In genomic region chr9:43230886-43231285, GRCm38 (mm10) we compare ENCODE assay signal across 9 mouse cellular contexts. TPM values are rescaled to one million over a fixed set of nuclear protein-coding genes. Genes with fewer than 3 reads are reported as not detected.
A peak's percentile ranks its signal among the peaks of the same experiment; 100 is the strongest.
DNase-seq lines count a peak whose midpoint lies in the region; ATAC-seq lines count a peak whose summit lies in the region.
"Had no signal": no experiment of that assay in that cellular context is flagged by ENCODE, and none has a peak within 500 bp of the region (broad histone marks: within the 10 kb centered on the region; RNA-seq: fewer than 3 reads in every experiment).

No protein-coding gene starts in this region.

- H3K27ac ChIP-seq in lung, embryonic 15.5 days: peak overlapping the region; percentile 76
- peak overlapping the region; percentile 83 for H3K27ac ChIP-seq in heart, embryonic 10.5 days
- peak overlapping the region; percentile 84 for H3K27ac ChIP-seq in kidney, embryonic 14.5 days (ENCODE audit: low read depth, low read length)

- no peak overlapping the region; the same call in 1 of the 2 replicates for H3K9ac ChIP-seq in lung, embryonic 15.5 days
- peak overlapping the region; percentile 9; the same call in 1 of the 2 replicates for H3K9ac ChIP-seq in kidney, embryonic 14.5 days (ENCODE audit: low read depth, low read length)

- peak; percentile 9; the same call in 1 of the 2 replicates for ATAC-seq in lung, embryonic 15.5 days (ENCODE audit: borderline replicate concordance, extremely low read depth, low FRiP score, low TSS enrichment)
- ATAC-seq in kidney, embryonic 14.5 days (ENCODE audit: low FRiP score, low TSS enrichment): peak; percentile 50; the same call in 1 of the 2 replicates

- H3K4me1 ChIP-seq in lung, embryonic 15.5 days: peaks cover 78% of the 10 kb centered on the region
- peaks cover 85% of the 10 kb centered on the region for H3K4me1 ChIP-seq in heart, embryonic 10.5 days
- peaks cover 55% of the 10 kb centered on the region for H3K4me1 ChIP-seq in kidney, embryonic 14.5 days (ENCODE audit: control insufficient read depth, insufficient read depth, low read length)

- H3K4me3 ChIP-seq in lung, embryonic 15.5 days: no peak overlapping the region
- no peak overlapping the region for H3K4me3 ChIP-seq in heart, embryonic 10.5 days
- no peak overlapping the region for H3K4me3 ChIP-seq in kidney, embryonic 14.5 days (ENCODE audit: low read length)

- H3K36me3 ChIP-seq in lung, embryonic 15.5 days: no peaks in the 10 kb centered on the region
- H3K36me3 ChIP-seq in heart, embryonic 10.5 days: peaks cover 7% of the 10 kb centered on the region; the same call in 1 of the 2 replicates
- H3K36me3 ChIP-seq in kidney, embryonic 14.5 days (ENCODE audit: control insufficient read depth, insufficient read depth, low read length): peaks cover 16% of the 10 kb centered on the region; the same call in 1 of the 2 replicates

- no peaks in the 10 kb centered on the region for H3K9me3 ChIP-seq in lung, embryonic 15.5 days
- no peaks in the 10 kb centered on the region for H3K9me3 ChIP-seq in heart, embryonic 10.5 days
- no peaks in the 10 kb centered on the region for H3K9me3 ChIP-seq in kidney, embryonic 14.5 days (ENCODE audit: control insufficient read depth, low read length)
- H3K9me3 ChIP-seq: G1E had no signal

- H3K27me3 ChIP-seq in lung, embryonic 15.5 days: no peaks in the 10 kb centered on the region
- H3K27me3 ChIP-seq in heart, embryonic 10.5 days (ENCODE audit: insufficient read depth, poor library complexity, severe bottlenecking): no peaks in the 10 kb centered on the region
- no peaks in the 10 kb centered on the region for H3K27me3 ChIP-seq in kidney, embryonic 14.5 days (ENCODE audit: control insufficient read depth, insufficient read depth, low read length)

- 0 out of 2 replicates have a peak overlapping the region, but pooled peaks have one; percentile 21 for H3K4me2 ChIP-seq in lung, embryonic 15.5 days
- no peak overlapping the region for H3K4me2 ChIP-seq in kidney, embryonic 14.5 days (replicated peaks; ENCODE audit: low read depth, low read length)

- WGBS in lung, embryonic 15.5 days: 19% methylated on average over 4 of the region's 4 CpGs
- 37% methylated on average over 4 of the region's 4 CpGs for WGBS in heart, embryonic 10.5 days
- 47% methylated on average over 4 of the region's 4 CpGs for WGBS in kidney, embryonic 14.5 days

- no peak for DNase-seq in lung, postnatal 25 days (ENCODE audit: low spot score)
- DNase-seq in heart, embryonic 10.5 days (ENCODE audit: low spot score): no peak
- DNase-seq in lung, postnatal 4 days: peak; percentile 26 to 52
- DNase-seq in right cerebral cortex, postnatal 14 days: no peak
- no peak for DNase-seq in frontal cortex, postnatal 36 days (ENCODE audit: low spot score in 2 of 2)

RNA-seq across cellular contexts. Expression of gene Oaf, which starts 8.8 kb away (rescaled TPM):
- 48.9 and 54.2 TPM in 2 replicates for polyA plus RNA-seq in lung, embryonic 15.5 days (2015; fragmentation: Nextera tagmentation; extraction: Ambion mirVana)
- 31.1 and 39.8 TPM in 2 replicates for polyA plus RNA-seq in heart, embryonic 10.5 days (2016; fragmentation: Nextera tagmentation; extraction: Ambion mirVana)
- 88.5 and 88.9 TPM in 2 replicates for polyA plus RNA-seq in kidney, embryonic 14.5 days (2014; fragmentation: Nextera tagmentation; extraction: Ambion mirVana)

RNA-seq across cellular contexts. Expression of gene Pou2f3, which starts 20.7 kb away (rescaled TPM):
- 0.08 and 0.22 TPM in 2 replicates for polyA plus RNA-seq in lung, embryonic 15.5 days (2015; fragmentation: Nextera tagmentation; extraction: Ambion mirVana)
- polyA plus RNA-seq in heart, embryonic 10.5 days (2016; fragmentation: Nextera tagmentation; extraction: Ambion mirVana): 0.10 TPM in 1 of 2 replicates, not detected in the other
- polyA plus RNA-seq in kidney, embryonic 14.5 days (2014; fragmentation: Nextera tagmentation; extraction: Ambion mirVana): 0.11 TPM in 1 of 2 replicates, not detected in the other
- polyA plus RNA-seq: G1E; hindbrain, embryonic 11.5 days had no signal

Comparison
In these comparisons a context has a peak if more than half of its experiments do, and no peak if none do; other contexts are left out.
1. DNase-seq: peak in lung, postnatal 4 days (2 of 2); none in lung, postnatal 25 days (single experiment), heart, embryonic 10.5 days (single experiment), right cerebral cortex, postnatal 14 days (single experiment) and frontal cortex, postnatal 36 days (0 of 2).
2. Peak in every context shown above with its lines, with median percentiles within 50 percentile points of each other: H3K27ac ChIP-seq.